Comparison of ENCODE assay signal across 9 mouse cellular contexts in genomic region chr3:89088974-89089373, GRCm38 (mm10). TPM values are rescaled to one million over a fixed set of nuclear protein-coding genes. Genes with fewer than 3 reads are reported as not detected.
DNase-seq lines count a peak whose midpoint lies in the region; ATAC-seq lines count a peak whose summit lies in the region.
"Had no signal": no experiment of that assay in that cellular context is flagged by ENCODE, and none has a peak within 500 bp of the region (broad histone marks: within the 10 kb centered on the region; RNA-seq: fewer than 3 reads in every experiment).

No protein-coding gene starts in this region.

- H3K9me3 ChIP-seq in neural tube, embryonic 11.5 days (ENCODE audit: control insufficient read depth, low read length), result no peaks in the 10 kb centered on the region
- no peaks in the 10 kb centered on the region for H3K9me3 ChIP-seq in limb, embryonic 11.5 days (ENCODE audit: control insufficient read depth, low read length)
- no peaks in the 10 kb centered on the region for H3K9me3 ChIP-seq in stomach, embryonic 15.5 days

- 59% methylated on average over 14 of the region's 14 CpGs for WGBS in neural tube, embryonic 11.5 days
- WGBS in limb, embryonic 11.5 days, result 55% methylated on average over 14 of the region's 14 CpGs
- 59% methylated on average over 14 of the region's 14 CpGs for WGBS in stomach, embryonic 15.5 days

- no peak overlapping the region for H3K9ac ChIP-seq in neural tube, embryonic 11.5 days (ENCODE audit: low read length)
- H3K9ac ChIP-seq in limb, embryonic 11.5 days (ENCODE audit: low read length), result no peak overlapping the region
- H3K9ac ChIP-seq in stomach, embryonic 15.5 days, result 0 out of 2 replicates have a peak overlapping the region, but pooled peaks have one; percentile 32

- H3K27me3 ChIP-seq in neural tube, embryonic 11.5 days (ENCODE audit: control insufficient read depth, insufficient read depth, low read length), result peaks cover 17% of the 10 kb centered on the region
- peaks cover 18% of the 10 kb centered on the region for H3K27me3 ChIP-seq in limb, embryonic 11.5 days (ENCODE audit: control insufficient read depth, insufficient read depth, low read length)
- peaks cover 6% of the 10 kb centered on the region; the same call in 1 of the 2 replicates for H3K27me3 ChIP-seq in stomach, embryonic 15.5 days (replicated peaks)

- DNase-seq in cerebellum, adult 11-12 months, result peak; percentile 56
- no peak for DNase-seq in cerebellum, postnatal 4 days (ENCODE audit: low spot score in 2 of 2)
- no peak for DNase-seq in neural tube, embryonic 11.5 days (ENCODE audit: low spot score)
- no peak for DNase-seq in neural tube, embryonic 10.5 days (ENCODE audit: extremely low spot score, low spot score)
- DNase-seq in limb, embryonic 11.5 days (ENCODE audit: low spot score), result no peak
- DNase-seq in layer of hippocampus, adult 8-10 months (ENCODE audit: low spot score in 2 of 2), result no peak

- ATAC-seq in neural tube, embryonic 11.5 days (ENCODE audit: insufficient read depth, low FRiP score, low TSS enrichment), result no peak
- no peak for ATAC-seq in limb, embryonic 11.5 days (ENCODE audit: insufficient number of reproducible peaks, low FRiP score, low TSS enrichment, low read depth)
- no peak for ATAC-seq in stomach, embryonic 15.5 days (ENCODE audit: insufficient read depth, low FRiP score, low read depth)
- ATAC-seq in inflammation-experienced regulatory T-cells, adult 6 months, result no peak

- peaks cover 21% of the 10 kb centered on the region for H3K4me1 ChIP-seq in neural tube, embryonic 11.5 days (ENCODE audit: control insufficient read depth, insufficient read depth, low read length)
- peaks cover 29% of the 10 kb centered on the region for H3K4me1 ChIP-seq in limb, embryonic 11.5 days (ENCODE audit: control insufficient read depth, insufficient read depth, low read length)
- H3K4me1 ChIP-seq in stomach, embryonic 15.5 days, result peaks cover 29% of the 10 kb centered on the region

- H3K4me2 ChIP-seq in neural tube, embryonic 11.5 days (ENCODE audit: low read depth), result peak overlapping the region; percentile 99
- H3K4me2 ChIP-seq in limb, embryonic 11.5 days (ENCODE audit: low read depth, severe bottlenecking), result peak overlapping the region; percentile 87
- peak overlapping the region; percentile 100 for H3K4me2 ChIP-seq in stomach, embryonic 15.5 days

- no peak overlapping the region for H3K27ac ChIP-seq in neural tube, embryonic 11.5 days (ENCODE audit: low read depth, low read length)
- H3K27ac ChIP-seq in limb, embryonic 11.5 days (replicated peaks; ENCODE audit: low read depth, low read length), result no peak overlapping the region; the same call in 1 of the 2 replicates
- H3K27ac ChIP-seq in stomach, embryonic 15.5 days, result no peak overlapping the region

- H3K4me3 ChIP-seq in neural tube, embryonic 11.5 days (ENCODE audit: low read depth, low read length), result peak overlapping the region; percentile 10; the same call in 1 of the 2 replicates
- no peak overlapping the region for H3K4me3 ChIP-seq in limb, embryonic 11.5 days (ENCODE audit: low read depth, low read length)
- peak overlapping the region; percentile 63 for H3K4me3 ChIP-seq in stomach, embryonic 15.5 days (replicated peaks)

- H3K36me3 ChIP-seq in neural tube, embryonic 11.5 days (ENCODE audit: control insufficient read depth, insufficient read depth, low read length), result peaks cover under 1% of the 10 kb centered on the region
- H3K36me3 ChIP-seq in limb, embryonic 11.5 days (ENCODE audit: control insufficient read depth, insufficient read depth, low read length), result no peaks in the 10 kb centered on the region; the same call in 1 of the 2 replicates
- H3K36me3 ChIP-seq in stomach, embryonic 15.5 days, result 0 out of 2 replicates have a peak, but pooled peaks cover 5% of the 10 kb centered on the region

RNA-seq across cellular contexts. Expression of gene Rusc1, which starts 4.1 kb away (rescaled TPM):
- 39.2 and 48.9 TPM in 2 replicates for polyA plus RNA-seq in neural tube, embryonic 11.5 days (2014; fragmentation: Nextera tagmentation; extraction: Ambion mirVana)
- polyA plus RNA-seq in limb, embryonic 11.5 days (2014; fragmentation: Nextera tagmentation; extraction: Ambion mirVana), result 13.8 TPM in 2 replicates
- 20.3 and 21.0 TPM in 2 replicates for polyA plus RNA-seq in stomach, embryonic 15.5 days (2015; fragmentation: Nextera tagmentation; extraction: Ambion mirVana)
- 100 to 1,000 TPM; 144 to 149 (median 146) TPM for total RNA-seq in layer of hippocampus, adult 8-10 months (2022)
- polyA plus RNA-seq in inflammation-experienced regulatory T-cells, adult 6 months (2017; shearing (Covaris generic)), result 10 to 100 TPM; 57.4 to 78.0 (median 68.9) TPM

RNA-seq across cellular contexts. Expression of gene Gm43738, which starts 11.9 kb away (rescaled TPM):
- 0.12 TPM in 1 of 2 replicates, not detected in the other for polyA plus RNA-seq in neural tube, embryonic 11.5 days (2014; fragmentation: Nextera tagmentation; extraction: Ambion mirVana)
- not detected in 2 replicates for polyA plus RNA-seq in limb, embryonic 11.5 days (2014; fragmentation: Nextera tagmentation; extraction: Ambion mirVana)
- polyA plus RNA-seq in stomach, embryonic 15.5 days (2015; fragmentation: Nextera tagmentation; extraction: Ambion mirVana), result not detected in 2 replicates
- total RNA-seq in layer of hippocampus, adult 8-10 months (2022), result under 1 TPM in 1 of 4 experiments, not detected in 3; 0.18 TPM
- not detected for polyA plus RNA-seq in inflammation-experienced regulatory T-cells, adult 6 months (2017; shearing (Covaris generic))

RNA-seq across cellular contexts. Expression of gene Fdps, which starts 12.8 kb away (rescaled TPM):
- polyA plus RNA-seq in neural tube, embryonic 11.5 days (2014; fragmentation: Nextera tagmentation; extraction: Ambion mirVana), result 384 TPM in 2 replicates
- 315 and 326 TPM in 2 replicates for polyA plus RNA-seq in limb, embryonic 11.5 days (2014; fragmentation: Nextera tagmentation; extraction: Ambion mirVana)
- polyA plus RNA-seq in stomach, embryonic 15.5 days (2015; fragmentation: Nextera tagmentation; extraction: Ambion mirVana), result 324 and 331 TPM in 2 replicates
- 100 to 1,000 TPM in 2 of 4 experiments, 10 to 100 TPM in 2; 84.1 to 119 (median 97.3) TPM for total RNA-seq in layer of hippocampus, adult 8-10 months (2022)
- polyA plus RNA-seq in inflammation-experienced regulatory T-cells, adult 6 months (2017; shearing (Covaris generic)), result 10 to 100 TPM; 46.3 to 92.3 (median 78.1) TPM

RNA-seq across cellular contexts. Expression of gene Pklr, which starts 47.0 kb away (rescaled TPM):
- polyA plus RNA-seq in neural tube, embryonic 11.5 days (2014; fragmentation: Nextera tagmentation; extraction: Ambion mirVana), result 1.5 and 2.4 TPM in 2 replicates
- 1.2 and 1.6 TPM in 2 replicates for polyA plus RNA-seq in limb, embryonic 11.5 days (2014; fragmentation: Nextera tagmentation; extraction: Ambion mirVana)
- polyA plus RNA-seq in stomach, embryonic 15.5 days (2015; fragmentation: Nextera tagmentation; extraction: Ambion mirVana), result 16.4 and 19.9 TPM in 2 replicates
- under 1 TPM in 1 of 4 experiments, not detected in 3; 0.14 TPM for total RNA-seq in layer of hippocampus, adult 8-10 months (2022)
- not detected for polyA plus RNA-seq in inflammation-experienced regulatory T-cells, adult 6 months (2017; shearing (Covaris generic))
- polyA plus RNA-seq: C2C12 had no signal
